Mouse (Mus musculus) gastrocnemius, adult 18-20 months (tissue): Measurements from ENCODE around the gene Ebpl. TPM values are rescaled to one million over a fixed set of nuclear protein-coding genes. Genes with fewer than 3 reads are reported as not detected.
A peak's percentile ranks its signal among the peaks of the same experiment; 100 is the strongest.

ENCODE experiments used
- DNase-seq: peaks from one replicate; pipeline ENCODE4 v3.0.0; 2021; ENCODE audit warnings: low spot score
- long read RNA-seq, 2 experiments: library from polyadenylated mRNA; stranded (forward); transcript quantifications; one replicate each; pipeline ENCODE4 v2.0.0; 2021
- total RNA-seq, 2 experiments: library from RNA; stranded (reverse); gene quantifications; 2 replicates each; pipeline ENCODE4 v1.2.3; 2021

Gene Ebpl
- 1 to 10 TPM; 1.1 to 1.3 TPM for total RNA-seq
- long read RNA-seq, experiment 1, full-length matches to known transcripts: 5 of 5 reads
- long read RNA-seq, experiment 1, partial matches to known transcripts: 0 of 5 reads
- long read RNA-seq, experiment 1, other reads (novel, unspliced or antisense): 0 of 5 reads
- long read RNA-seq, experiment 2, full-length matches to known transcripts: 15 of 15 reads
- long read RNA-seq, experiment 2, partial matches to known transcripts: 0 of 15 reads
- long read RNA-seq, experiment 2, other reads (novel, unspliced or antisense): 0 of 15 reads

DNA sequence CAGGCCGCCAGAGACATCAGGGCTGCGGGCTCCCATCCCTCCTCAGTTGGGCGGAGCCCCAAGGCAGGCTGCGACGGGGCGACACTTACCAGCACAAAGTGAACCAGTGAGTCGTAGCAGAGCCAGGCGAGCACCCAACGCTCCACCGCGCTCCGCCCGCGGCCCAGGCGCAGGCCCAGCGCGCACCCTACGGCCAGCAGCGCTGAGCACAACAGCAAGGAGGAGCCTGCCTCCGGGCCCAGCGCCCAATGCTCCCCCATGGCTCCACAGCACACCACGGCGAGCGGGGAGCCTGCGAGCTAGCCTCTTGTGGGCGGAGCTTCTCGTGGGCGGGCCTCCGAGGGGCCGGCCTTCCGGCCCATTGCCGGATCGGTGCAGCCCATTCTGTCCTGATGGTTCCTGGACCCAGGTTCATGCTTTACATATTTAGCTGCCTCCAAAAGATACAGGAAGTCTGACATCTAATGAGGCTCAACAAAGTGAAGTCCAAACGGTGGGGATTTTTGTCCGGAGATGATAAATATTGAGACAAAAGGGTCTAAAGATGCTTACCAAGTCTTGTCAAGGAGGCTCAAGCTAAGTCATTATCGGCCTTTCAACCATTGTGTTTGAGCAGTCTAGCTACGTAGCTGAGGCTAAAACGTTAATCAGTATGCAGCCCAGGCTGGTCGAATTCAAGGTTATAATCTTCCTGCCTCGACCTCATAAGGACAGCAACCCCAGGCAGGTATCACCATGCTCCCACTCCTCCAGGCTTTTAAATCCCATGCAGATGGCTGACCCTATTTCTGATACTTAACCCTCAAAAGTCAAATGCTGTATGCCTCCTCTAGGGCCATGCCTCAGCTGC is at the start of gene Ebpl:
Gene Ebpl (minus strand): TSS at position 309 of the 850 bp plus-strand sequence.
- peak; percentile 94 for DNase-seq

DNA sequence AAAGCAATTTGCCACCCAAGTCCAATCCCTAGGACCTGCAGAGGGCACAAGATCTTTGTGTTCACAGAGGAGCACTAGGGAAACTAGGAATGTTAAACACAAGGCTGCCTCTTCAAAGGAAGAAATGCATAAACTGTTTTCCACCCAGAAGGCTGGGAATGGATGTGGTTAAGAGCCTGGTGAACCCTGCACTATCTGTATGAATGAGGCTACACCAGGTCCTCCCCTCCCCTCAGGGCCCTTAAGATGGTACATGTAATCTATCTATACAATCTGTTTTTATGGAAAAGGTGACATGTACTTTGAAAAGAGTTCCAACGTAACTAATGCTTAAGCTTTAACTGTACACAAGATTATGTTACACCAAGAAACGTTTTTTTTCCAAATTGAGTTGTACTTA is 49.8 kb upstream of the Ebpl start:
- no peak for DNase-seq

DNA sequence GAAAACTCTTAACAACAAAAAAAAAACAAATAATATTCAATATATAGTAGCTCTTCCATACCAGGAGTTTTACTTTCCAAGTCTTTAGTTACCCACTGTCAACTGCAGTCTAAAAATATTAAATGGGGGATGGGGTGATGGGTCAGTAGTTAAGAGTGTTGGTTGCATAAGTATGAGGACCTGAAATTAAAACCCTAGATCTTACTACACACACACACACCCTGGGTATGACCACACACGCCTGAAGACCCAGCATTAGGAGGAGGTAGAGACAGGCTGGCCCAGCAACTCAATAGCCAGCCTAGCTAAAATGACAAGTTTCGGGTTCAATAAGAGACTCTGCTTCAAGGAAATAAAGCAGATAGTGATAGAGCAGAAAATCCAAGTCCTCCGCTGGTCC is 46.8 kb upstream of the Ebpl start:
- no peak for DNase-seq

DNA sequence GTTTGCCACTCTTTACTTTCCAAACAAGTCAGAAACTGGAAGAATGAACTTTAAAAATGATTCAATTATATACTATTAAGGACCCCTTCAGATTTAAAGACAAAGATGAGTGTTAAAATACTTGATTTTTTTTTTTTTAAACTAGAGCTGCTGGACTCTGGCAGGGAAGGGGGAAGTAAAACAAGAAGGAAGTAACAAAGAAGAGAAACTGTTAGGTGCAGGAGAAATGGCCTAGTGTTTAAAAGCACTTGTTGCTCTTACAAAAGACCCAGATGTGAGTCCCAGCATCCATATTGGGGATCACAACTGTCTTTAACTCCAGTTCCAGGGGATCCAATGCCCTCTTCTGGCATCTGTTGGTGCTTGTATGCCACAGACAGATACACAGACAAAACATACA is 45.5 kb upstream of the Ebpl start:
- no peak for DNase-seq

GRCm38 (mm10) chr14:61404941-61405340 is 44.7 kb upstream of the Ebpl start:
- DNase-seq: no peak

- DNase-seq: peak; percentile 25
These were observed 34.5 kb upstream of the Ebpl start for GRCm38 (mm10) chr14:61394745-61395144.

- peak; percentile 86 for DNase-seq
These were observed 30.3 kb upstream of the Ebpl start for GRCm38 (mm10) chr14:61390586-61390985.

GRCm38 (mm10) chr14:61367290-61367689 is 7.1 kb upstream of the Ebpl start:
- DNase-seq: no peak

- DNase-seq: no peak
These were observed 4.4 kb upstream of the Ebpl start for GRCm38 (mm10) chr14:61364656-61365055.

DNA sequence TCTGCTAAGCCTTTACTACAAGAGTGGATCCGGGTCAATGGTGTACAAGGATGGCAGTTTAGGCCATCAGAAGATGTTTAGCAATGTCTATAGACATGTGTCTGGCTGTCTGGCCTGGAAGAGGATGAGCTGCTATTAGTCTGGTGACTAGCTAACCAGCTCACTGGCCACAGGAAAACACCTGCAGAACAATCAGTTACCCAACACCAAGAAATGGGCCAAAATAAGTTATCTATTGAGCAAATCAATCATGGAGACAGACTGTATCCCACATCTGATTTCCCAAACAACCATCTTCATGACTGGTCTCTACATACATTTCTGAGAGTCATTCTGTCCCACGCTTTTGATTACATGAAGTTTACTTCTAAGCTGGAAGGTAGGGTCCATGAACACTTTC is 3.5 kb upstream of the Ebpl start:
- no peak for DNase-seq

DNA sequence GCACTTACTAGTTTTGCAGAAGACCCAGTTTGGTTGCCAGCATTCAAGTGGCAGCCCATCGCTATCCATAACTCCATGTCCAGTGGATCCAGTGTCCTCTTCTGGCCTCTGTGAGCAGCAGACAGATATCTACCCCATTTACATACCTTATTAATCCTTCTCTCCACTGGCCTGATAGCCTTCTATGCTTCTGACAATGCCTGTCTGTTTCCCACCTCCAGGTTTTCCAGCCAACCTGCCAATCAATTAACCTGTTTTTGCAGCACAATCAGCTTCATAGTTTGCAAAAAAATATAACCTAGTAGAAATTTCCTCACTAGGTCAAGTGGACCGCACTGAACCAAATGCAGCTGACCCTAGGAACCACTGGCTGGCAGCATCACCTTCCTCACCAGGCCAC is 2.0 kb upstream of the Ebpl start:
- no peak for DNase-seq

DNA sequence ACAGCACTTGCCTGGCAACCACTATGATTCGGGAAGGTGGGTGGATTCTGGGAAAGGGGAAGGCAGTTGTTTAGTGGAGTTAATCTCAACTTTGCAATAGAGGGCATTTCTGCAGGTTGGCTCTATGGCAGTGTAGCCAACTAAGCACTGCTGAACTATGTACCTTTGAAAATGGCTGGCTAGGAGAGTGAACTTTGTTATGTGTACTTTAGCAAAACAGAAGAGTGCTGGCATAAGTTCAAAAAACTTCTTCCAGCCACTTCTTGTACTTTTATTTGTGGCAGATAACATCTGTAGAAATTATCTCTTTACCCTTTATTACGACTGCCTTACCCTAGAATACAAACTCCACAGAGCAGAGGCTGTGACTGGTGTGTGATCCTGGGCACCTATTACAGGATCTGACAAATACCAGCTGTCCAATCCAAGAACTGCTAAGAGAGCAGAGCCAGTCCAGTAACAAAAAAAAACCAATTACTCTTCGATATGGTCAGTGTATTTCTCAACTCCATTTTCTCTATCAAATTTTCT is 807 bp upstream of the Ebpl start:
- DNase-seq: no peak

DNA sequence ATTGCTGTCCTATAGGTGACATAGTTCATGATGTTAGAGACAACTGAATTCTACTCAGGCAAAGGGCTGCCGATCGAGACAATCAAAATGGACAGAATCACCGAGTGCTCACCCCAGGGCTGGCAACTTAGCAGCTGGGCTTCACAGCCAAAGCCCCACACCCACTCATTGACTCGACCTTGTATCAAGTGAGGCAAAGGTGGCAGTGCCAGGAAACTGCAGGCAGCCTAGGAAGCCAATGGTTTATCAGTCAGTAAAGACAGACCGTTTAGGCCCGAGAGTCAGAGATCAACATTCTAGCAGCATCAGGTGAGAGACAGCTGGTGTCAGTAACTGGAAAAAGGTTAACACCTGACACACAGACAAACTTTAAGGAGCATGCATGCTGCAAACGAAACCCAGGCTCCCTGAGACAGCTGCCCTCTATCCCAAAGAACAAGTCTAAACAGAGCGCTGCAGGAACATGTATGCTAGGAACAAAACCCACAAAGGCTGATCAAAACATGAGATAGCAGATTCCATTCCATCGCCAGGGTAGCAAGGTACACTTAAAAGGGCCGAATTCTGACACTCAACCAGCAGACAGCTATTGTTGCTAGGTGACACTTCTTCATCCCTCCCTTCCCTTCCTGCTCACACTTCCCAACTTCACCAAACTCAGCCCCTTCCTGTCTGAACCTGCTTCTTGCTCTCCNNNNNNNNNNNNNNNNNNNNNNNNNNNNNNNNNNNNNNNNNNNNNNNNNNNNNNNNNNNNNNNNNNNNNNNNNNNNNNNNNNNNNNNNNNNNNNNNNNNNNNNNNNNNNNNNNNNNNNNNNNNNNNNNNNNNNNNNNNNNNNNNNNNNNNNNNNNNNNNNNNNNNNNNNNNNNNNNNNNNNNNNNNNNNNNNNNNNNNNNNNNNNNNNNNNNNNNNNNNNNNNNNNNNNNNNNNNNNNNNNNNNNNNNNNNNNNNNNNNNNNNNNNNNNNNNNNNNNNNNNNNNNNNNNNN is 5.7 kb downstream of the Ebpl start:
- no peak for DNase-seq

- no peak for DNase-seq
These were observed 9.4 kb downstream of the Ebpl start for GRCm38 (mm10) chr14:61350808-61351207.

DNA sequence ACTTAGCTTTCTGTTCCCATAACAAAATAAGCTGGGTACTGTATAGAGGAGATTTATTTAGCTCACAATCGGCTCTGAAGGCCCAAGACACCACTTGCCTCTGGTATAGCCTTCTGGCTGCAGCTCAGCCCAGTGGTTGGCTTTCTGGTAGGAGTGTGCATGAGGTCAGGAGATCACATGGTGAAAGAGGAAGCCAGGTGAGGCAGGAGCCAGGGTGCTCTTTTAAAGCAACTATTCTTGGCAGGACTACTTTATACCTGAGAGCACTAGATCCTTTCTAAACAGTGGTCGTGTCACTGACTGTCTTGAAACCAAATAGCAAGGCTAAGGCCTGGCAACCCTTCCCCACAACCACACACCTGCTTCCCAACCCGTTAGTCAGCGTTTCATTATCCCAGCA is 10.4 kb downstream of the Ebpl start:
- no peak for DNase-seq

GRCm38 (mm10) chr14:61346827-61347698 is 13.2 kb downstream of the Ebpl start:
- DNase-seq: no peak

GRCm38 (mm10) chr14:61344590-61344989 is 15.6 kb downstream of the Ebpl start:
- no peak for DNase-seq

DNA sequence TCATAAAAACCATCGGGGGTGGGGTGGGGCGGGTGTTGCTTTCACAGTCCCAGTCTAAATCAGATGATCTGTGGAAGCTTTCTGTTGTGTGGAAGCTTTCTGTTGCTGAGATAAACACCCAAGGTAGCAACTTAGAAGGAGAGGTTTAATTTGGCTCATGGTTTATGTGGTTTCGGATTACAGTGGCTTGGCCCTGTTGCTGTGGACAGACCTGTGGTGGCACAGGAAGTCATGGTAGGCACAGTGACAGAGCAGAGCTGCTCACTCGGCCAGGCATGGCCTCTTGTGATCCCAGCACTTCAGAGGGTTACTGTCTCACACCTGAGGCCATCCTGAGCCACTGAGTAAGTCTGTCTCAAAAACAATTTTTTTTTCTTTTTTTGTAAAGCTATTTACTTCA is 20.9 kb downstream of the Ebpl start:
- no peak for DNase-seq

GRCm38 (mm10) chr14:61330996-61331561 is 29.2 kb downstream of the Ebpl start:
- peak; percentile 91 for DNase-seq

- no peak for DNase-seq
These were observed 29.6 kb downstream of the Ebpl start for GRCm38 (mm10) chr14:61330591-61330990.
